ENCODE assay signal across 15 mouse cellular contexts in genomic region chr14:18022351-18022750, GRCm38 (mm10).
A peak's percentile ranks its signal among the peaks of the same experiment; 100 is the strongest.
DNase-seq lines count a peak whose midpoint lies in the region; ATAC-seq and TF ChIP-seq lines count a peak whose summit lies in the region.
"Had no signal": no experiment of that assay in that cellular context is flagged by ENCODE, and none has a peak within 500 bp of the region (broad histone marks: within the 10 kb centered on the region; RNA-seq: fewer than 3 reads in every experiment).

No protein-coding gene starts in this region.

- H3K27ac ChIP-seq in heart, postnatal 0 days (ENCODE audit: low read depth), result no peak overlapping the region
- H3K27ac ChIP-seq in midbrain, postnatal 0 days (ENCODE audit: low read depth, low read length), result no peak overlapping the region
- H3K27ac ChIP-seq in midbrain, embryonic 14.5 days (replicated peaks; ENCODE audit: low read depth, low read length), result no peak overlapping the region
- no peak overlapping the region for H3K27ac ChIP-seq in hindbrain, embryonic 12.5 days
- H3K27ac ChIP-seq: embryonic facial prominence, embryonic 15.5 days; forebrain, embryonic 15.5 days; liver, embryonic 15.5 days had no signal

- peak; percentile 26; the same call in 1 of the 2 replicates for TF ChIP-seq CTCF in heart, postnatal 0 days (IDR thresholded peaks at IDR 0.05; ENCODE audit: low read depth)
- TF ChIP-seq CTCF in midbrain, postnatal 0 days (IDR thresholded peaks at IDR 0.05), result peak; percentile 40
- TF ChIP-seq CTCF in E14TG2a.4 (conservative IDR thresholded peaks at IDR 0.05; ENCODE audit: low read length), result peak; percentile 2; the same call in 1 of the 2 replicates

- no peaks in the 10 kb centered on the region for H3K36me3 ChIP-seq in heart, postnatal 0 days (replicated peaks; ENCODE audit: control insufficient read depth, insufficient read depth, low read length)
- no peaks in the 10 kb centered on the region for H3K36me3 ChIP-seq in midbrain, postnatal 0 days (ENCODE audit: insufficient read depth, low read length)
- H3K36me3 ChIP-seq in midbrain, embryonic 14.5 days (ENCODE audit: control insufficient read depth, insufficient read depth, low read length), result no peaks in the 10 kb centered on the region
- no peaks in the 10 kb centered on the region for H3K36me3 ChIP-seq in E14TG2a.4 (ENCODE audit: insufficient read depth, low read length)
- no peaks in the 10 kb centered on the region for H3K36me3 ChIP-seq in hindbrain, embryonic 12.5 days
- H3K36me3 ChIP-seq: embryonic facial prominence, embryonic 15.5 days; forebrain, embryonic 15.5 days; liver, embryonic 15.5 days had no signal

- no peak overlapping the region for H3K4me2 ChIP-seq in heart, postnatal 0 days (ENCODE audit: low read depth, low read length)
- no peak overlapping the region for H3K4me2 ChIP-seq in midbrain, postnatal 0 days (ENCODE audit: low read depth, low read length, poor library complexity, severe bottlenecking)
- no peak overlapping the region for H3K4me2 ChIP-seq in midbrain, embryonic 14.5 days (ENCODE audit: low read length)
- no peak overlapping the region for H3K4me2 ChIP-seq in hindbrain, embryonic 12.5 days (replicated peaks)
- H3K4me2 ChIP-seq: embryonic facial prominence, embryonic 15.5 days; forebrain, embryonic 15.5 days; liver, embryonic 15.5 days had no signal

- ATAC-seq in heart, postnatal 0 days (ENCODE audit: insufficient read depth, low read depth), result no peak
- ATAC-seq in midbrain, postnatal 0 days (ENCODE audit: low FRiP score), result no peak
- ATAC-seq in midbrain, embryonic 14.5 days (ENCODE audit: low FRiP score, low TSS enrichment), result no peak
- no peak for ATAC-seq in hindbrain, embryonic 12.5 days (ENCODE audit: low FRiP score)
- ATAC-seq: forebrain, embryonic 15.5 days had no signal

- no peaks in the 10 kb centered on the region for H3K9me3 ChIP-seq in heart, postnatal 0 days (replicated peaks; ENCODE audit: control insufficient read depth, low read length)
- H3K9me3 ChIP-seq in midbrain, postnatal 0 days (ENCODE audit: low read length), result no peaks in the 10 kb centered on the region
- no peaks in the 10 kb centered on the region for H3K9me3 ChIP-seq in midbrain, embryonic 14.5 days (ENCODE audit: control insufficient read depth, low read length)
- no peaks in the 10 kb centered on the region for H3K9me3 ChIP-seq in E14TG2a.4 (ENCODE audit: low read length)
- H3K9me3 ChIP-seq in hindbrain, embryonic 12.5 days (replicated peaks), result no peaks in the 10 kb centered on the region
- H3K9me3 ChIP-seq: embryonic facial prominence, embryonic 15.5 days; forebrain, embryonic 15.5 days; liver, embryonic 15.5 days; megakaryocyte, embryonic 14.5 days had no signal

- no peak overlapping the region for H3K9ac ChIP-seq in heart, postnatal 0 days (replicated peaks; ENCODE audit: low read depth, low read length)
- H3K9ac ChIP-seq in midbrain, postnatal 0 days (replicated peaks; ENCODE audit: low read length, poor library complexity, severe bottlenecking), result no peak overlapping the region
- H3K9ac ChIP-seq in midbrain, embryonic 14.5 days (replicated peaks; ENCODE audit: low read length), result no peak overlapping the region
- no peak overlapping the region for H3K9ac ChIP-seq in hindbrain, embryonic 12.5 days
- H3K9ac ChIP-seq: embryonic facial prominence, embryonic 15.5 days; forebrain, embryonic 15.5 days; liver, embryonic 15.5 days had no signal

- H3K4me3 ChIP-seq in heart, postnatal 0 days (ENCODE audit: low read depth, low read length), result no peak overlapping the region
- H3K4me3 ChIP-seq in midbrain, postnatal 0 days (ENCODE audit: low read depth, low read length), result no peak overlapping the region
- no peak overlapping the region for H3K4me3 ChIP-seq in midbrain, embryonic 14.5 days (replicated peaks; ENCODE audit: low read depth, low read length)
- no peak overlapping the region for H3K4me3 ChIP-seq in E14TG2a.4 (replicated peaks; ENCODE audit: low read length)
- H3K4me3 ChIP-seq in hindbrain, embryonic 12.5 days, result no peak overlapping the region
- H3K4me3 ChIP-seq: embryonic facial prominence, embryonic 15.5 days; forebrain, embryonic 15.5 days; liver, embryonic 15.5 days; megakaryocyte, embryonic 14.5 days; myocyte had no signal

- no peak for DNase-seq in heart, postnatal 0 days (ENCODE audit: low spot score)
- no peak for DNase-seq in heart, adult 9 months (ENCODE audit: low spot score in 2 of 2)
- peak; percentile 2 for DNase-seq in midbrain, postnatal 0 days (ENCODE audit: low spot score)
- no peak for DNase-seq in midbrain, embryonic 14.5 days
- DNase-seq in naive thymus-derived CD4-positive, alpha-beta T cell, adult 2 months (ENCODE audit: low read depth), result peak; percentile 66
- DNase-seq: cerebellum, adult 11-12 months; gastrocnemius, postnatal 25 days; heart, postnatal 10 days had no signal

- no peaks in the 10 kb centered on the region for H3K4me1 ChIP-seq in heart, postnatal 0 days (ENCODE audit: control insufficient read depth, insufficient read depth)
- H3K4me1 ChIP-seq in midbrain, postnatal 0 days (ENCODE audit: insufficient read depth, low read length), result no peaks in the 10 kb centered on the region
- no peaks in the 10 kb centered on the region for H3K4me1 ChIP-seq in midbrain, embryonic 14.5 days (ENCODE audit: control insufficient read depth, insufficient read depth, low read length)
- no peaks in the 10 kb centered on the region for H3K4me1 ChIP-seq in E14TG2a.4 (replicated peaks; ENCODE audit: low read depth, low read length)
- H3K4me1 ChIP-seq in hindbrain, embryonic 12.5 days, result no peaks in the 10 kb centered on the region
- H3K4me1 ChIP-seq: embryonic facial prominence, embryonic 15.5 days; forebrain, embryonic 15.5 days; liver, embryonic 15.5 days had no signal

- no peaks in the 10 kb centered on the region for H3K27me3 ChIP-seq in heart, postnatal 0 days (ENCODE audit: control insufficient read depth, insufficient read depth, low read length)
- H3K27me3 ChIP-seq in midbrain, postnatal 0 days (ENCODE audit: insufficient read depth, low read length), result no peaks in the 10 kb centered on the region
- H3K27me3 ChIP-seq in midbrain, embryonic 14.5 days (ENCODE audit: control insufficient read depth, insufficient read depth, low read length), result no peaks in the 10 kb centered on the region
- no peaks in the 10 kb centered on the region for H3K27me3 ChIP-seq in E14TG2a.4 (ENCODE audit: insufficient read depth, low read length)
- H3K27me3 ChIP-seq in hindbrain, embryonic 12.5 days, result no peaks in the 10 kb centered on the region
- H3K27me3 ChIP-seq: embryonic facial prominence, embryonic 15.5 days; forebrain, embryonic 15.5 days; liver, embryonic 15.5 days had no signal

- TF ChIP-seq EP300 in heart, postnatal 0 days (IDR thresholded peaks at IDR 0.05; ENCODE audit: low read depth), result no peak

Comparison
In these comparisons a context has a peak if more than half of its experiments do, and no peak if none do; other contexts are left out.
1. DNase-seq: peak in midbrain, postnatal 0 days (single experiment) and naive thymus-derived CD4-positive, alpha-beta T cell, adult 2 months (single experiment); none in heart, postnatal 0 days (single experiment), heart, adult 9 months (0 of 2) and midbrain, embryonic 14.5 days (single experiment).
2. Peak in every context shown above with its lines, with median percentiles within 50 percentile points of each other: CTCF ChIP-seq.